Mouse (Mus musculus): ENCODE results near the gene Olfr893.
"Not testable (repeated sequence)": the region's sequence is repeated elsewhere in the genome, so short reads cannot be mapped to it uniquely, and the experiment has no call there.

Olfr893 gene

GRCm38 (mm10) chr9:38208065-38208464 is at the start of gene Olfr893:
Olfr893 (plus strand) TSS chr9:38208365.
- DNase-seq: no peak

DNA sequence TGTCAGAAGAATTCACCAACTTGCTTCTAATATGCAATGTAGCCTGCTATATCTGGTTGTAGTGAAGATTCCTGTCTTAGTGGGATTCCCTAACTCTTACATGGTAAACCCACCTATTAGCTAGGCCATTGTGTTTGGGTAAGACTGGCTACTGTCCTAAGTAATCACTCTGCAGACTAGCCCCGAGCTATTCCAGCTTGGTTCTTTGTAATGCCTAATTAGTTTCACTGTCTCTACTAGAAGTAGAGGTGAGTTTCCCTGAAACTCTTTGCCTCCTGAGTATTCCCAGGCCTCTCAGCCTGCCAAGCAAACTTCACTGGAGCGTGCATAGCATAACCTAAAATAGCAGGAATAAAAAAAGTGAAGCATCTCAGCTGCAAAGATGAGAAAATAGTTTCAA is 39.8 kb upstream of the Olfr893 start:
- not testable (repeated sequence) for DNase-seq

- DNase-seq: no peak
These were observed 27.4 kb upstream of the Olfr893 start, which contains the start of gene Olfr891 for GRCm38 (mm10) chr9:38180721-38181120. Olfr891 (minus strand) TSS chr9:38180821.

- no peak for DNase-seq
These were observed 9.6 kb downstream of the Olfr893 start, which contains the start of gene Olfr894 for GRCm38 (mm10) chr9:38217755-38218154. Olfr894 (plus strand) TSS chr9:38218055.

DNA sequence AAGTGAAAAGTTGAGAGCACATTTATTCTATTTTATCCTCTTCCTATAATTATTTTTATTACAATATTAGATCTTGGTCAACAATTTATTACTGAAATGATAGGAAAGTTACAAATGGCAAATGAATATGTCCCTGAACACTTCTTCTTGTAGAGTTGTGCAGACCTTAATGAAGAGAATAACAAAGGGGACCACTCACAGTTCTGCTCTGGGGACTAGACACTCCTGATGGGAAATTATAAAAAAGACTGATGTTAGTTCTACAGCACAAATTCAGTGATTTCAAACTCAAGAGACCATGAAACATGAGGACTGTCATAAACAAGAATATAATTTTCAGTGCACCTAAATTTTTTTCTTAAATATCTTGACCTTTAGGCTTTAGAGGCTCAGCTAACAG is 44.3 kb downstream of the Olfr893 start, which contains the start of gene Olfr143:
Olfr143 (plus strand) TSS at position 301 of the 400 bp plus-strand sequence.
- DNase-seq: no peak

Data from layer of hippocampus, adult 9-11 months (tissue).